Mouse (Mus musculus): ENCODE data around the gene Dpp4.

Gene Dpp4

DNA sequence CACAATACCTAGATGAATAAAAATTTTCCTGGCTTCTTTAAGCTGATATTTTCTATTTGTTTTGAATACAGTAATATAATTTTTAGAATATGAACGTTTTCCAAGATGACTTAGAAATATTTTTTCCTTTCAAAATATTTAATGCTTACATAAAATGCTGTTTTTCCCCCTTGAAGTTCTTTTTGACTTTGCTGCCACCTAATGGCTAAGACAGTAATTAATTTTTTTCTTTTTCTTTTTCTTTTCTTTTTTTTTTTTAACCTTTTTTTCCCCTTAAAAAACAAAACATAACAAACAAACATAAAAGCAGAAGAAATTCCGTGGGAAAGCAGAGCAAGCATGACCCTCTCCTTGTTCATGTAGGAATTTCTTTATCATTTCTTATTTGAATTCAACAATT is 126.2 kb downstream of the Dpp4 start:
- DNase-seq = no peak

DNA sequence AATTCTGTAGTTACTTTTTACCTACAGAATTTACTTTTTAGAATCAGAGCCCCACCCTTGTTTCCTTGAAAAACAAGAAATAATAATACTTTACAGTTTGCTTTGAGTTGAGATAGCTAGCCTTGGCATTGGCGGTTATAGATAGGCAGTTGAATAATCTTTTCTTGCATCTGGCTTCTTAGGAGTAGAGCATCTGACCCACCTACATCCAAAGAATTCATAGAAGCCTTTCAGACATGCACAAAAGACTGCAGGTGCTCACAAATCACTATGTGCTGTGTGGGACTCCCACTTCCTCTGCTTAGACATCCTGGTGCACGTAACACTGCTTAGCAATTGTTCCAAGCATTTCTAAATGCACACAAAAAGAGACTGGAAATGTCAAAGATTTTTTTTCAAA is 127.0 kb downstream of the Dpp4 start:
- DNase-seq = no peak
